Mouse (Mus musculus) lung, postnatal 10 days (tissue): ENCODE data around the gene Tsku.

Experiments used
- DNase-seq: peaks from one replicate; pipeline ENCODE4 v3.0.0; 2021

The Tsku gene

GRCm38 (mm10) chr7:98358016-98358415, 3.1 kb downstream of the Tsku start:
- DNase-seq = no peak

- DNase-seq = no peak
Measured at GRCm38 (mm10) chr7:98357324-98357723, 3.8 kb downstream of the Tsku start.

GRCm38 (mm10) chr7:98354921-98355310, 6.2 kb downstream of the Tsku start:
- no peak for DNase-seq

GRCm38 (mm10) chr7:98354160-98354920, 6.8 kb downstream of the Tsku start:
- no peak for DNase-seq

GRCm38 (mm10) chr7:98353616-98354015, 7.5 kb downstream of the Tsku start:
- no peak for DNase-seq

- no peak for DNase-seq
Measured at GRCm38 (mm10) chr7:98351523-98351922, 9.6 kb downstream of the Tsku start.

GRCm38 (mm10) chr7:98349821-98350220, 11.3 kb downstream of the Tsku start:
- no peak for DNase-seq

GRCm38 (mm10) chr7:98349096-98349495, 12.0 kb downstream of the Tsku start:
- DNase-seq = peak; percentile 90

- DNase-seq = peak; percentile 79
Measured at GRCm38 (mm10) chr7:98348043-98348442, 13.1 kb downstream of the Tsku start.

GRCm38 (mm10) chr7:98347471-98347870, 13.7 kb downstream of the Tsku start:
- DNase-seq = no peak

- DNase-seq = no peak
Measured at GRCm38 (mm10) chr7:98345036-98345435, 16.1 kb downstream of the Tsku start.

- peak; percentile 71 for DNase-seq
Measured at GRCm38 (mm10) chr7:98344361-98344760, 16.8 kb downstream of the Tsku start.

- DNase-seq = no peak
Measured at GRCm38 (mm10) chr7:98342249-98342648, 18.9 kb downstream of the Tsku start.

- peak; percentile 94 for DNase-seq
Measured at GRCm38 (mm10) chr7:98341475-98341874, 19.7 kb downstream of the Tsku start.

- no peak for DNase-seq
Measured at GRCm38 (mm10) chr7:98340343-98340742, 20.8 kb downstream of the Tsku start.

- no peak for DNase-seq
Measured at GRCm38 (mm10) chr7:98333987-98334386, 27.1 kb downstream of the Tsku start.

- DNase-seq = no peak
Measured at GRCm38 (mm10) chr7:98333507-98333906, 27.6 kb downstream of the Tsku start.

GRCm38 (mm10) chr7:98332678-98333397, 28.3 kb downstream of the Tsku start:
- no peak for DNase-seq

GRCm38 (mm10) chr7:98331932-98332331, 29.2 kb downstream of the Tsku start:
- DNase-seq = no peak

GRCm38 (mm10) chr7:98330375-98331002, 30.6 kb downstream of the Tsku start:
- DNase-seq = no peak

GRCm38 (mm10) chr7:98329651-98330374, 31.3 kb downstream of the Tsku start:
- peak; percentile 57 for DNase-seq

- DNase-seq = no peak
Measured at GRCm38 (mm10) chr7:98328311-98328710, 32.8 kb downstream of the Tsku start.

GRCm38 (mm10) chr7:98326051-98326450, 35.1 kb downstream of the Tsku start:
- DNase-seq = no peak
